Mouse (Mus musculus): ENCODE results near the gene Sorbs1.

Gene Sorbs1

GRCm38 (mm10) chr19:40374720-40375119, 138.9 kb downstream of the Sorbs1 start:
- DNase-seq (ENCODE audit: low spot score in 2 of 2): no peak

DNA sequence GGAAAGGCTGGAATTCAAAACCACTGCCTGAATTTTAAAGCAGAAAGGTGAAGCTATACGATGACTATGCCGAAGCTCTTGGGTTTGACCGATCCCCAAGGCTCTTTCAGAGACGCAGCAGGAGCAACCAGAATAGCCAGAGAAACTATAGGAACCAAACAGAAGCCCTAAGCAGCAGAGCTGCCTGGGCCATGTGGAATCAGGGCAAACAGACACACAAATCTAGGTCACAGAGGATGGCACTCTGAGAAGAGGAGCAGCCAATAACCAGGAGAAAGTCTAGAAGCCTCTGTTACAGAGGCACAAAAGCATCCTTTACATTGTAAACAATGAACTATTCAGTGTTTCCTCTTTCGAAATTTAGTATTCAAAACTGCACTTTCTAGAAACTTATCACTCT, 140.9 kb downstream of the Sorbs1 start:
- DNase-seq (ENCODE audit: low spot score in 2 of 2): no peak

DNA sequence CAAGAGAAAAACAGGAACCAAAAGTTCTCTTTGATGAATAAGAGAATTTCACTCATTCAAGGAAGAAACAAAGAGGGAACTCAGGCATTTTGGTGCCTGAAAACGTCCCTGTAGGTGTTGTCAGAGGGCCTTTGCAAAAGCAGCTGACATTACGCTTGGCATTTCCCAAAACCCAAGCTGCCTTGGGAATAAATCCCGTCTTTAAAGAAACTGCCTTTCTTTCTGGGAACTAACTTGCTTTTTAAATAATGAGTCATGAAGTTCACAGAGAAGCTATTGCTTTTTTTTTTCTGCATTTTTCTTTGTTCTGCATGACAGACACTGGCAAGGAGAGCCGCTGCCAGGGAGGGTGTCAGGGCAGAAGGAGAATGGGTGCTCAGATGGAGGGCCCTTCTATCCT, 141.7 kb downstream of the Sorbs1 start:
- DNase-seq (ENCODE audit: low spot score in 2 of 2): no peak

- DNase-seq (ENCODE audit: low spot score in 2 of 2): no peak
These were observed 143.4 kb downstream of the Sorbs1 start for GRCm38 (mm10) chr19:40369852-40370811.

GRCm38 (mm10) chr19:40368517-40368916, 145.1 kb downstream of the Sorbs1 start:
- no peak for DNase-seq (ENCODE audit: low spot score in 2 of 2)

- DNase-seq (ENCODE audit: low spot score in 2 of 2): no peak
These were observed 147.2 kb downstream of the Sorbs1 start for GRCm38 (mm10) chr19:40366163-40366941.

GRCm38 (mm10) chr19:40365137-40365536, 148.4 kb downstream of the Sorbs1 start:
- no peak for DNase-seq (ENCODE audit: low spot score in 2 of 2)

GRCm38 (mm10) chr19:40363447-40363846, 150.1 kb downstream of the Sorbs1 start:
- no peak for DNase-seq (ENCODE audit: low spot score in 2 of 2)

DNA sequence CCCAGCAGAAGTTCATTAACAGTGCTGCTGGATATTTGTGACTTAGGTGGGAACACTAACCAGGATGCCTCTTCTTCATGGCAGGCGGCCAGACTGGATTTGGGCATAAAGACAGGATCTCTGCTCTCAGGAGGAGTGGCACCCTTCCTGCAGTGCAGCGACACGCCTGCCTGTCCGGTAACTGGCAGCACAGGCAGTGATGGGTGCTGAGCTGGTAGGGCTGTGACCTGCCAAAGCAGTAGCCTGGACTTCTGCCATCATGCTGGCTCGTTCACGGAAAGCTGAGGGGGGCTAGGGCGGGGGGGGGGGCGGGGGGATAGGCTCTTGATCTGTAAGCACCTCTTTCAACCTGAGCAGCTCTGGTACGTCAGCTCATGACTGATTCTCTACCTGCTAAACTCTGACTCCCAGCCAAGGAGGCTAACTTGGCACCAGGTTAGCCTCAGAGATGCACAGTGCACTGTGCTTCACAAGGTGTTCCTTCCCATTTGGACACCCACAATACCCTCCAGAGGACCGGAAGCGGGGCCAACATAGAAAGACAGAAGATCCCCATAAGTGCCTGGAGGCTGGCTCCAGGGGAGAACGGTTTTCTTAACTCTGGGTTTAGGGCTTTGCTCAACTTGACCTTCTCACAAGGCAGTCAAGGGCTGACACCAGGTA, 151.2 kb downstream of the Sorbs1 start:
- no peak for DNase-seq (ENCODE audit: low spot score in 2 of 2)

DNA sequence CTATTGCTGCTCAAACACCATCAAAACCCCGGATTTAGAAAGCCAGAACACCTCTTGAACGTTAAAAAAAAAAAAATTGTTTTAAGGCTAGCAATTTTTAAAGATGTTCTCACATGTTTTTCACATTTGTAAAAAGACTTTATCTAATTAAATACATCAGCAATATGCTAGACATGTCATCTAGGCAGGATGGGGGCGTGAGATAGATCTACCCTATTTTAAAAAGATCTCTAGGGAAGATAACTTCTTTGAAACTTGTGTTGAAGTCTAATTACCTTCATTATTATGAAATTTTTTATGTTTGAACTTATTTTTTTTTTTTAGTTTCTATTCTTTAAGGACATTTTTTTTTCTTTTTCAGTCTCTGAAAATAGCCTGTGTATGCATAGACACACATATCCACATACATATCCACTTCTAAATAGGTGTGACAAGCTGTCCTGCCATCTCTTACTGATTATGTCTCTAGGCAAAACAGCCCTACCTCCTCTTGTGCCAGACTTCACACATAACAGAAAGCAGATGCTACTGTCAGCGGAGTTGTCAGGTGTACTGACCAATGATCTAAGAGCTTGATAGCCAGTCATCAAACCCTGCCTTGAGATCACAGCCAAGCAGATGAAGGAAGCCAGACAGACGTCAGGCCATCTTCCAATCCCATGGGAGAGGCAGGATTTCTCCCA, 153.7 kb downstream of the Sorbs1 start:
- DNase-seq (ENCODE audit: low spot score in 2 of 2): no peak

DNA sequence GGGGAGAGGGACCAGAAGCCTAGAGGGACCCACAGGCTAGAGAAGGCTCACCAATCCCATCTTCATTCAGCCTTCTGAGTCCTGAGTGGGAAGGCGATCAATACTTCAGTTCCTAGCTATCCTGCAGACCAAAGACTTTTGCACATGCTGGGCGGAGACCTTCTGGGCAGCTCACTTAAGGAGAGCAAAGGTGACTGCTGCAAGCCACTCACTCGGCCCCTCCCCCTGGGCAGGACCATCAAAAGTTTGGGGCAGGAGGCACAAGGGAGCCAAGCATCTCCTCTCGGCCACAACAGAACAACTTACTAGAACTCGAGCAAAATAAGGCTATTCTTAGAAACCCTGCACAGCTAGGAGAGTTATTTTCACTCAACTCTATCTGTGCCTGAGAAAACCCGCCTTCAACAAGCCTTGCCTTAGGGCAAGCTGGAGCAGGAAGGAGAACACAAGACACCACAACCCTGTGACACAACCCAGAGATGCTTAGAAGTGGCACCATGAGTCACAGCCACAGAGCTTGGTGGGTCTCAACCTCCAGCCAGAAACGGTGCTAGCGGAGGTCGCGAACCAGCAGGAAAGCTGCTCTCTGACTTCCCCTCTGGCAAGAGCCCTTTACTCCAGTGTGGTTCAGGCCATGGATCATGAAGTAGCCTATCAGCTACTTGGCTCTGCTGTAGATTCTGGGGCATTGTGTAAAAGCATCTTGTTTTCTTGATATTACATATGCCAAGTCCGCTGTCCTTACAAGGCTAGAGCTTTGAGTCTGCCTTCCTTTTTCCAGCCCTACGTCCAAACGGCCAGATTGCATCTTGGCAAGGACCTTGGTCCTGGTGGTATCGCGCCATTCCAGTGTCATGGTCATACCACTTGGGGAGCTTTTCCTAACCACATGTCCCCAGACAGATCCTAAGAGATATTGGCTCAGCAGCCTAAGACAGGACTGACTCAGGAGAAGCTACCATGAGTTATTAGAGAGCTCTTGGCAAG, 156.8 kb downstream of the Sorbs1 start:
- no peak for DNase-seq (ENCODE audit: low spot score in 2 of 2)

GRCm38 (mm10) chr19:40355075-40355474, 158.5 kb downstream of the Sorbs1 start:
- DNase-seq (ENCODE audit: low spot score in 2 of 2): no peak

GRCm38 (mm10) chr19:40352006-40352405, 161.6 kb downstream of the Sorbs1 start:
- DNase-seq (ENCODE audit: low spot score in 2 of 2): no peak

DNA sequence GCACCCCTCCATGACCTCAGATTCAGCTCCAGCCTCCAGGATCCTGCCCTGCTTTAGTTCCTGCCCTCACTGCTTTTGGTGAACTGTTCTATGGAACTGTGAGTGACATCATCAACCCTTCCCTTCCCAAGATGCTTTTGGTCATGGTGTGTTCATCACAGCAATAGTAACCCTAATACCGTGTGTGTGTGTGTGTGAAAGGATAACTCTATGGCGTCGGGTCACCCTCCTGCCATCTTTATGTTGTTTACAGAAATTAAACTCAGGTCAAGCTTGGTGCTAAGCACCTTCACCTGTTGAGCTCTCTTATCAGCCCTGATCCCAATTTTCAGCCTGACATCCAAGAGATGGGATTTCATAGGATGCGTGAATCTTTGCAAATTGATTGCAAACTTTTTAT, 162.7 kb downstream of the Sorbs1 start:
- DNase-seq (ENCODE audit: low spot score in 2 of 2): no peak

GRCm38 (mm10) chr19:40349713-40350671, 163.6 kb downstream of the Sorbs1 start:
- DNase-seq (ENCODE audit: low spot score in 2 of 2): no peak

- DNase-seq (ENCODE audit: low spot score in 2 of 2): no peak
These were observed 164.3 kb downstream of the Sorbs1 start for GRCm38 (mm10) chr19:40349281-40349680.

- DNase-seq (ENCODE audit: low spot score in 2 of 2): no peak
These were observed 164.9 kb downstream of the Sorbs1 start for GRCm38 (mm10) chr19:40348652-40349051.

- no peak for DNase-seq (ENCODE audit: low spot score in 2 of 2)
These were observed 165.4 kb downstream of the Sorbs1 start for GRCm38 (mm10) chr19:40348175-40348574.

DNA sequence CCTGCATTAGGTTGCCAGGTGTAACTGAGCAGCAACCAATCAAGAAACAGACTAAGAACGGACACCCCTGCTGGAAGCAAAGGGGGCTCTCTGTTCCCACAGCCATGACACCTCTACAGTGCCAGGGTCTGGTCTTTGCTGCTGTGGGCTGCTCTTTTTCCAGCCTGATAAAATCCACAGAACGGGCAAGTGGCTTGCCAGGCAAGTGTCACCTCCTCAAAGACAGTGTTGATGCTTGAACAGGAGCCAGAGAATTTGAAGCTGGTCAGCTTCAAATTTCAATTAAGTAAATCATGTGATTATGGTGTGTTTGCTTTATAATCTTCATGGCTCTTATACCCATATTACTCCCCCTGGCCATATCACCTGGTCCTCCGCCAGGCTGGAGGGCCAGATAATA, 166.7 kb downstream of the Sorbs1 start:
- DNase-seq (ENCODE audit: low spot score in 2 of 2): no peak
